Mouse (Mus musculus): ENCODE data around the gene Wdfy3.

DNA sequence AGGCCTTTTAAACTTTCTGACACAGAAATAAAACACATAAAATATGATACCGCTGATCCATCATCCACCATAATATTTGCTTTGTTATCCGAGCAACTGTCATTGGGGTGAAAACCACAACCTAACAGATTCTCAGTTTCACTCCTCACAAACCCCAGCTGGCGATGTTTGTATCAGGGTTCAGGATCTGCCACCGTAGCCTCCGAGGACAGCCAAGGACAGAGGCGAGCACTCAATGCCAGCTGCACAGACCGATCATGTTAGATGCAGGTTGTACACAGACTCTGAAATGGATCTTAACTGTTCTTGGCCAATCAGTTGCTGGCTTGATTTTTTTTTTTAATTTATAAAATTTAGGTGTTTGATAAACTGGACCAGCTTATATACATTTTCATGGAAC is 135.1 kb downstream of the Wdfy3 start:
- TF ChIP-seq CTCF (IDR thresholded peaks at IDR 0.05; ENCODE audit: low read depth) (no peak), EP300 (IDR thresholded peaks at IDR 0.05; ENCODE audit: low read depth) (peak; percentile 11; the same call in 1 of the 2 replicates)
